Mouse (Mus musculus) lung, adult 2 months (tissue): ENCODE data around the gene Gsdmc4.
"Not testable (repeated sequence)": the region's sequence is repeated elsewhere in the genome, so short reads cannot be mapped to it uniquely, and the experiment has no call there.

Source experiments
- CTCF ChIP-seq: fragments of 200-500 bp; IDR thresholded peaks from 2 replicates; pipeline ENCODE4 v1.5.1; 2011; ENCODE audit warnings: mild to moderate bottlenecking, low read length, control low read depth; ENCODE audit not compliant: insufficient read depth
- POLR2A ChIP-seq: fragments of 200-500 bp; IDR thresholded peaks from 2 replicates; pipeline ENCODE4 v1.6.1; 2011; ENCODE audit warnings: low read depth, mild to moderate bottlenecking, control low read depth, low read length, borderline replicate concordance; ENCODE audit errors: extremely low read depth

DNA sequence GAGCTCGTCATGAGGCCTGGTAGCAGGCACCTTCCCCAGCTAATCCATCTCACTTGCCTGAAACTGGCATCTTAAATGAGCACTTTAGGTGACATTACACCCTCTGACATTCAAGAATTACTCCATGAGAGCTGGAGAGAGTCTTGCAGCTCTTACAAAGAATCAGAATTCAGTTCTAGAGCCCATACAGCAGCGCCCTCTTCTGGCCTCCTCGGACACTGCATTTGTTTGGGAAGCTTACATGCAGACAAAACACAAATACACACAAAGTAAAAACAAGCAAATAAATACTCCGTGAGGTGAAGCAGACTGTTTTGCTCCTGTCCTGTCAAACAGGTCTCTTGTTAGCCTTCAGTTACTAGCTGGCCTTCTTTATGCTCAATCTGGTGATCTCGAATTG, 50.1 kb downstream of the Gsdmc4 start:
- not testable (repeated sequence) for TF ChIP-seq POLR2A, CTCF
